Mouse (Mus musculus): ENCODE data around the gene Per1. TPM values are rescaled to one million over a fixed set of nuclear protein-coding genes. Genes with fewer than 3 reads are reported as not detected.

Per1 gene
- polyA plus RNA-seq, 1 experiment from 2014 or later, result 15.4 TPM

DNA sequence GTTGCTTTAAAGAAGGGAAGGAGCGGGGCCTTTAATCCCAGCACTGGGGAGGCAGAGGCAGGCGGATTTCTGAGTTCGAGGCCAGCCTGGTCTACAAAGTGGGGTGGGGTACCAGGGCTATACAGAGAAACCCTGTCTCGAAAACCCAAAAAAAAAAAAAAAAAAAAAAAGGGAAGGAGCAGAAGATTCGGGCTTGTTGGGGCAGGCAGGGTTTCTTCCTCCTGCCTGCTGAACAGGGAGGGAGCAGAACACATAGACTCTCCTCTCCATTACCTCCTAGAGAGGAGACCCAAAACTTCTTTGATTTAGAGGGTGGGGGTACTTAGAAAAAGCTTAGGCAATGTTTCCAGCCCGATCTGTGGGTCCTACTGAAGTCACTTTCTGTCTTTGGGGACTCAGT is 40.3 kb downstream of the Per1 start:
- no peaks in the 10 kb centered on the region for H3K27me3 ChIP-seq (ENCODE audit: insufficient read depth, low read length)
- no peak for ATAC-seq (ENCODE audit: insufficient read depth)
- H3K4me1 ChIP-seq (ENCODE audit: insufficient read depth), result no peaks in the 10 kb centered on the region
- TF ChIP-seq CTCF (IDR thresholded peaks at IDR 0.05; ENCODE audit: low read depth), result no peak
- no peak overlapping the region for H3K4me3 ChIP-seq (ENCODE audit: low read depth, low read length)
- no peak overlapping the region for H3K4me2 ChIP-seq
- H3K36me3 ChIP-seq (ENCODE audit: insufficient read depth), result no peaks in the 10 kb centered on the region
- H3K9ac ChIP-seq, result no peak overlapping the region
- no peaks in the 10 kb centered on the region for H3K9me3 ChIP-seq (ENCODE audit: low read depth, low read length)
- no peak for DNase-seq
- WGBS, result 84% methylated on average over 6 of the region's 6 CpGs
- H3K27ac ChIP-seq (ENCODE audit: low read depth), result no peak overlapping the region

DNA sequence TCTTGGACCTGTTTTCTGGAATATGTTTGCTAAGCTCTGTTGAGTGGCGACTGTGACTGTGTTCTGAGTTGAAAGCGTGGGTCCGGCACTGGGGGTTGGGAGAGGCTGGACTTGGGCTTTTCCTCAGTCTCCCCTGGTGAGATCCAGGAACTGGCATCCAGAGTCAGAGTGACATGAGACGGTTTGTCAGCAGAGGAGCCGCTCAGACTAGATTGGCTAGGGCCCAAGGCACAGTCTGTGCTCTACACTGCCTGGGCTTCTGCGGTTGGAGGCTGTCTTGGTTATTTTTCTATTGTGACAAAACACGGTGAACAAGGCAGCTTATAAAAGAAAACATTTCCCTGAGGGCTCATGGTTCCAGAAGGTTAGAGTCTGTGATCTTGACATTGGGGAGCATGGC is 52.5 kb downstream of the Per1 start:
- no peak for TF ChIP-seq CTCF (IDR thresholded peaks at IDR 0.05; ENCODE audit: low read depth)
- Histone ChIP-seq H3K27me3 (ENCODE audit: insufficient read depth, low read length) (no peaks in the 10 kb centered on the region), H3K27ac (ENCODE audit: low read depth) (no peak overlapping the region), H3K9ac (no peak overlapping the region), H3K4me2 (no peak overlapping the region), H3K4me3 (ENCODE audit: low read depth, low read length) (no peak overlapping the region), H3K36me3 (ENCODE audit: insufficient read depth) (no peaks in the 10 kb centered on the region), H3K9me3 (ENCODE audit: low read depth, low read length) (no peaks in the 10 kb centered on the region), H3K4me1 (ENCODE audit: insufficient read depth) (no peaks in the 10 kb centered on the region)
- 63% methylated on average over 7 of the region's 7 CpGs for WGBS
- no peak for DNase-seq
- ATAC-seq (ENCODE audit: insufficient read depth), result no peak

DNA sequence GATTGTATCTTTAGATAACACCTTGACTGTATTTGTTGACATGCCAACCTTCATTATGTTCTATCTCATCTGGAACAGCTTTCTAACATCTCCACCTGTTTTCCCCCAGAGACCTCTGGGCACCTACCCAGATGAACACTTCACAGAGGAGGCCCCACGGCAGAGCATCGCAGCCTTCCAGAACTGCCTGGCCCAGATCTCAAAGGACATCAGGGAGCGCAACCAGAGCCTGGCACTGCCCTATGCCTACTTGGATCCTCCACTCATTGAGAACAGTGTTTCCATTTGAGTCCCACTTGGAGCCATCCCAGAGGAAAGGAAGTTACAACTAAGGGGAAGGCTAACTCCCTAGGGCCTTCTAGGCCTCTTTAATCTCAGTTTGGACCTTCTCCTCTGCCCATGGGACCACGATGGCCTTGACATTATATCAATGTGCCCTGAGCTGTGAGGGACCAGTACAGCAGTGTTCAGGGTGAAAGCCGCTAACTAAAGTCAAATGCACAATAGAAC is 53.5 kb downstream of the Per1 start:
- no peaks in the 10 kb centered on the region for H3K9me3 ChIP-seq (ENCODE audit: low read depth, low read length)
- 91% methylated on average over 5 of the region's 5 CpGs for WGBS
- H3K4me1 ChIP-seq (ENCODE audit: insufficient read depth), result no peaks in the 10 kb centered on the region
- no peak for ATAC-seq (ENCODE audit: insufficient read depth)
- no peak for TF ChIP-seq CTCF (IDR thresholded peaks at IDR 0.05; ENCODE audit: low read depth)
- H3K4me3 ChIP-seq (ENCODE audit: low read depth, low read length), result no peak overlapping the region
- H3K27ac ChIP-seq (ENCODE audit: low read depth), result no peak overlapping the region
- no peaks in the 10 kb centered on the region for H3K36me3 ChIP-seq (ENCODE audit: insufficient read depth)
- no peaks in the 10 kb centered on the region for H3K27me3 ChIP-seq (ENCODE audit: insufficient read depth, low read length)
- no peak for DNase-seq
- H3K4me2 ChIP-seq, result no peak overlapping the region
- no peak overlapping the region for H3K9ac ChIP-seq

DNA sequence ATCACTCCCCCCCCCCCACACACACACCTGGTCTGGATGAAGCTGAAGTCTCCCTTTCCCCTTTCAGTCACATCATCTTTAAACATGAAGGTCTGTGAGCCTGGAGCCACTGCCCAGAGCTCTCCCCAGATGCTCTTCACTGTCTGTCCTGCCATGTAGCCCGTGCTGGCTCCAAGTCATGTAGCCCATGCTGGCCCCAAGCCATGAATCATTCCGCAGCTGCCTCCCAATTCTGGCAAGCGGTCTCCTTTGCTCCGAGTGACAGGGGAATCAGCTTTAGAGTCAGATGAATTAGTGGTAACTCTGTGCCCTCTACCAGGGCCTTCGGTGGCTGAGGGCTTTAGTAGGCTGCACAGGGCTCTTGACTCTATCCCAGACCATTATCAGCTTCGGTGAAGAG is 54.7 kb downstream of the Per1 start:
- no peaks in the 10 kb centered on the region for H3K27me3 ChIP-seq (ENCODE audit: insufficient read depth, low read length)
- no peaks in the 10 kb centered on the region for H3K4me1 ChIP-seq (ENCODE audit: insufficient read depth)
- TF ChIP-seq CTCF (IDR thresholded peaks at IDR 0.05; ENCODE audit: low read depth), result no peak
- H3K4me2 ChIP-seq, result no peak overlapping the region
- H3K9ac ChIP-seq, result no peak overlapping the region
- H3K36me3 ChIP-seq (ENCODE audit: insufficient read depth), result no peaks in the 10 kb centered on the region
- H3K9me3 ChIP-seq (ENCODE audit: low read depth, low read length), result no peaks in the 10 kb centered on the region
- no peak overlapping the region for H3K4me3 ChIP-seq (ENCODE audit: low read depth, low read length)
- ATAC-seq (ENCODE audit: insufficient read depth) (no peak), DNase-seq (no peak)
- no peak overlapping the region for H3K27ac ChIP-seq (ENCODE audit: low read depth)
- 58% methylated on average over 6 of the region's 6 CpGs for WGBS

DNA sequence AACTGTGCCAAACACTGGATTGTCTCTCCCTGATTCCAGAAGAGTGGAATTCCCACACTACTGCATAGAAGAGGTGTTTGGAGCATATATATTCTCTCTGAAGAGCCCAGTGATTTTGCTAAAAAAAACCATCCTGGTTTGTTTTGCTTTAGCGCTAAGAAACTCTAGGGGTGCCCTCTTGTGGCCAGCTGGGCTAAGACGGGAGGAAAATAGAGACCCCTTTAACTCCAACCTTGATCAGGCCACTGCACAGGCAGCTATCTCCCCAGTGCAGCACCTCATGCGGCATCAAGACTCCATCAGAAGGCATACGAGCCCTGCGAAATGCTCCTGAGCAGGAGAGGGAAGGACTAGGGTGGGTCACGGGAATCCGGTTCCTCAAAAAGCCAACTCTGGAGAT is 55.4 kb downstream of the Per1 start:
- Histone ChIP-seq H3K4me1 (ENCODE audit: insufficient read depth) (no peaks in the 10 kb centered on the region), H3K4me2 (peak overlapping the region; percentile 42), H3K36me3 (ENCODE audit: insufficient read depth) (no peaks in the 10 kb centered on the region), H3K9me3 (ENCODE audit: low read depth, low read length) (no peaks in the 10 kb centered on the region), H3K9ac (peak overlapping the region; percentile 21; the same call in 1 of the 2 replicates), H3K4me3 (ENCODE audit: low read depth, low read length) (0 out of 2 replicates have a peak overlapping the region, but pooled peaks have one; percentile 17), H3K27me3 (ENCODE audit: insufficient read depth, low read length) (no peaks in the 10 kb centered on the region), H3K27ac (ENCODE audit: low read depth) (no peak overlapping the region)
- DNase-seq (peak; percentile 90), ATAC-seq (ENCODE audit: insufficient read depth) (no peak)
- peak; percentile 72 for TF ChIP-seq CTCF (IDR thresholded peaks at IDR 0.05; ENCODE audit: low read depth)
- WGBS, result 8% methylated on average over 7 of the region's 7 CpGs

DNA sequence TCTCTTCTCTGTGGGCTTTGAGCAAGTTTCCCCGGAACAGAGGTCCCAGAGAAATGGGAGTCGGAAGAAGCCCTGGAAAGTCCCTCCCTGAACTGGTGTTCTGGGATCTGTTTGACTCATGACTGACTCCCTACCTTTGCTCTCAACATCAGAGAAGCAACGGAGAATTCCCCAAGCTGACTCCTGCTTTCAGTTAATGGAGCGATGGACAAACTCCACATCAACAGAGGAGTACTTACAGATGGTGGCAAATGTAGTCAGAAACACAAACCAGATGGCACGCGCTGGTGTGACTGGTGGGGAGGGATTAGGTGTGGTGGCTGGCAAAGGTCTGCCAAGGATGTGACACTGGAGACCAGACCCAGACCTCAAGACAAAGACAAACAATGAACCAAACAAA is 56.0 kb downstream of the Per1 start:
- WGBS, result 48% methylated on average over 6 of the region's 6 CpGs
- no peak for TF ChIP-seq CTCF (IDR thresholded peaks at IDR 0.05; ENCODE audit: low read depth)
- ATAC-seq (ENCODE audit: insufficient read depth), result no peak

DNA sequence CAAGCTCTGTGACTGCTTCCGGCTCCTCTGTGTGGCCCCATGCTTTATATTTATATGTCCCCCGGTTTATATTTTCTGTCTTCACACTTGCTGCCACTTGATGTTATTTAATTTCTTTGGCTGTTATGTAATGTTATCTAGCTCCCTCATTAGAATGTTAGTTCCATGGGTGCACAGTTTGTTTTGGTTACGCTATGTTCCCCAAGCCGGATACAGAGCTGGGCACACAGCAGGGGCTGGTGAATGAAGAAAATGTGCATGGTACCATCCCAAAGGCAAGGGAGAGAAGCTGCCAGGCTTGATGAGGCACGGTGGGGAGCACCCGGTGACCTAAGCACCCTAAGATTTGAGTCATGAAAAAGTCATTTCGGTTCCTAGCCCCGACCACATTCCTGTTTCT is 58.8 kb downstream of the Per1 start:
- no peak for ATAC-seq (ENCODE audit: insufficient read depth)

More for the DNA sequence above, 56.0 kb downstream of the Per1 start:
- Histone ChIP-seq H3K9me3 (ENCODE audit: low read depth, low read length) (no peaks in the 10 kb centered on the region), H3K4me1 (ENCODE audit: insufficient read depth) (no peaks in the 10 kb centered on the region), H3K36me3 (ENCODE audit: insufficient read depth) (no peaks in the 10 kb centered on the region), H3K27me3 (ENCODE audit: insufficient read depth, low read length) (no peaks in the 10 kb centered on the region), H3K9ac (peak overlapping the region; percentile 21; the same call in 1 of the 2 replicates), H3K4me2 (peak overlapping the region; percentile 42), H3K27ac (ENCODE audit: low read depth) (no peak overlapping the region), H3K4me3 (ENCODE audit: low read depth, low read length) (0 out of 2 replicates have a peak overlapping the region, but pooled peaks have one; percentile 17)
- no peak for DNase-seq

More for the DNA sequence above, 58.8 kb downstream of the Per1 start:
- Histone ChIP-seq H3K9me3 (ENCODE audit: low read depth, low read length) (no peaks in the 10 kb centered on the region), H3K9ac (no peak overlapping the region), H3K36me3 (ENCODE audit: insufficient read depth) (no peaks in the 10 kb centered on the region), H3K4me3 (ENCODE audit: low read depth, low read length) (no peak overlapping the region), H3K4me1 (ENCODE audit: insufficient read depth) (no peaks in the 10 kb centered on the region), H3K27me3 (ENCODE audit: insufficient read depth, low read length) (peaks cover 20% of the 10 kb centered on the region), H3K27ac (ENCODE audit: low read depth) (no peak overlapping the region), H3K4me2 (no peak overlapping the region)
- TF ChIP-seq CTCF (IDR thresholded peaks at IDR 0.05; ENCODE audit: low read depth), result no peak
- WGBS, result 72% methylated on average over 8 of the region's 8 CpGs
- no peak for DNase-seq

All from lung, embryonic 14.5 days (tissue).